Mouse (Mus musculus): Measurements from ENCODE around the gene Vps25. TPM values are rescaled to one million over a fixed set of nuclear protein-coding genes. Genes with fewer than 3 reads are reported as not detected.
A peak's percentile ranks its signal among the peaks of the same experiment; 100 is the strongest.

The Vps25 gene
- polyA plus RNA-seq, 1 experiment from 2014 or later: 120 TPM

- WGBS: 78% methylated on average over 2 of the region's 2 CpGs
- Histone ChIP-seq H3K4me1 (ENCODE audit: control insufficient read depth, insufficient read depth, low read length) (peaks cover 9% of the 10 kb centered on the region), H3K4me2 (ENCODE audit: low read depth, severe bottlenecking) (no peak overlapping the region), H3K9ac (ENCODE audit: low read length) (no peak overlapping the region), H3K27me3 (ENCODE audit: control insufficient read depth, insufficient read depth, low read length) (0 out of 2 replicates have a peak, but pooled peaks cover 2% of the 10 kb centered on the region), H3K36me3 (ENCODE audit: control insufficient read depth, insufficient read depth, low read length) (0 out of 2 replicates have a peak, but pooled peaks cover 2% of the 10 kb centered on the region), H3K4me3 (ENCODE audit: low read depth, low read length) (no peak overlapping the region), H3K27ac (replicated peaks; ENCODE audit: low read depth, low read length) (no peak overlapping the region), H3K9me3 (ENCODE audit: control insufficient read depth, low read length) (no peaks in the 10 kb centered on the region)
- DNase-seq (ENCODE audit: low spot score) (no peak), ATAC-seq (ENCODE audit: insufficient number of reproducible peaks, low FRiP score, low TSS enrichment, low read depth) (no peak)
Observed at GRCm38 (mm10) chr11:101251031-101251430, 2.5 kb upstream of the Vps25 start.

- Histone ChIP-seq H3K27me3 (ENCODE audit: control insufficient read depth, insufficient read depth, low read length) (no peaks in the 10 kb centered on the region), H3K9ac (ENCODE audit: low read length) (peak overlapping the region; percentile 87), H3K4me3 (ENCODE audit: low read depth, low read length) (peak overlapping the region; percentile 85), H3K9me3 (ENCODE audit: control insufficient read depth, low read length) (no peaks in the 10 kb centered on the region), H3K4me2 (ENCODE audit: low read depth, severe bottlenecking) (peak overlapping the region; percentile 69), H3K27ac (replicated peaks; ENCODE audit: low read depth, low read length) (no peak overlapping the region), H3K36me3 (ENCODE audit: control insufficient read depth, insufficient read depth, low read length) (peaks cover 5% of the 10 kb centered on the region), H3K4me1 (ENCODE audit: control insufficient read depth, insufficient read depth, low read length) (peaks cover 9% of the 10 kb centered on the region)
- WGBS: 17% methylated on average over 7 of the region's 7 CpGs
- DNase-seq (ENCODE audit: low spot score) (no peak), ATAC-seq (ENCODE audit: insufficient number of reproducible peaks, low FRiP score, low TSS enrichment, low read depth) (no peak)
Observed at GRCm38 (mm10) chr11:101252941-101253340, 566 bp upstream of the Vps25 start.

- peaks cover 5% of the 10 kb centered on the region for H3K36me3 ChIP-seq (ENCODE audit: control insufficient read depth, insufficient read depth, low read length)
- no peaks in the 10 kb centered on the region for H3K9me3 ChIP-seq (ENCODE audit: control insufficient read depth, low read length)
- no peak overlapping the region for H3K4me3 ChIP-seq (ENCODE audit: low read depth, low read length)
- H3K4me2 ChIP-seq (ENCODE audit: low read depth, severe bottlenecking): no peak overlapping the region
- DNase-seq (ENCODE audit: low spot score): no peak
- ATAC-seq (ENCODE audit: insufficient number of reproducible peaks, low FRiP score, low TSS enrichment, low read depth): no peak
- H3K27ac ChIP-seq (replicated peaks; ENCODE audit: low read depth, low read length): no peak overlapping the region
- H3K27me3 ChIP-seq (ENCODE audit: control insufficient read depth, insufficient read depth, low read length): 0 out of 2 replicates have a peak, but pooled peaks cover under 1% of the 10 kb centered on the region
- WGBS: 90% methylated on average over 13 of the region's 13 CpGs
- H3K9ac ChIP-seq (ENCODE audit: low read length): no peak overlapping the region
- peaks cover 15% of the 10 kb centered on the region for H3K4me1 ChIP-seq (ENCODE audit: control insufficient read depth, insufficient read depth, low read length)
Observed at GRCm38 (mm10) chr11:101255826-101256775, 2.6 kb downstream of the Vps25 start.

- Histone ChIP-seq H3K9me3 (ENCODE audit: control insufficient read depth, low read length) (no peaks in the 10 kb centered on the region), H3K27ac (replicated peaks; ENCODE audit: low read depth, low read length) (0 out of 2 replicates have a peak overlapping the region, but pooled peaks have one; percentile 62), H3K27me3 (ENCODE audit: control insufficient read depth, insufficient read depth, low read length) (peaks cover 28% of the 10 kb centered on the region), H3K4me1 (ENCODE audit: control insufficient read depth, insufficient read depth, low read length) (peaks cover 22% of the 10 kb centered on the region; the same call in 1 of the 2 replicates), H3K4me2 (ENCODE audit: low read depth, severe bottlenecking) (peak overlapping the region; percentile 97), H3K4me3 (ENCODE audit: low read depth, low read length) (0 out of 2 replicates have a peak overlapping the region, but pooled peaks have one; percentile 56), H3K9ac (ENCODE audit: low read length) (peak overlapping the region; percentile 27; the same call in 1 of the 2 replicates), H3K36me3 (ENCODE audit: control insufficient read depth, insufficient read depth, low read length) (peaks cover 5% of the 10 kb centered on the region)
- WGBS: 36% methylated on average over 6 of the region's 6 CpGs
- ATAC-seq (ENCODE audit: insufficient number of reproducible peaks, low FRiP score, low TSS enrichment, low read depth) (no peak), DNase-seq (ENCODE audit: low spot score) (no peak)
Observed at GRCm38 (mm10) chr11:101259261-101259712, 5.8 kb downstream of the Vps25 start.

- Histone ChIP-seq H3K4me1 (ENCODE audit: control insufficient read depth, insufficient read depth, low read length) (peaks cover 25% of the 10 kb centered on the region; the same call in 1 of the 2 replicates), H3K9ac (ENCODE audit: low read length) (peak within 1 kb of the TSS; percentile 63), H3K27me3 (ENCODE audit: control insufficient read depth, insufficient read depth, low read length) (peaks cover 35% of the 10 kb centered on the region), H3K27ac (replicated peaks; ENCODE audit: low read depth, low read length) (peak within 1 kb of the TSS; percentile 62), H3K4me2 (ENCODE audit: low read depth, severe bottlenecking) (peak within 1 kb of the TSS; percentile 97), H3K36me3 (ENCODE audit: control insufficient read depth, insufficient read depth, low read length) (peaks cover 5% of the 10 kb centered on the region), H3K4me3 (ENCODE audit: low read depth, low read length) (peak within 1 kb of the TSS; percentile 56), H3K9me3 (ENCODE audit: control insufficient read depth, low read length) (no peaks in the 10 kb centered on the region)
- ATAC-seq (ENCODE audit: insufficient number of reproducible peaks, low FRiP score, low TSS enrichment, low read depth) (peak; percentile 83), DNase-seq (ENCODE audit: low spot score) (peak; percentile 81)
- WGBS: under 1% methylated on average over 43 of the region's 43 CpGs
Observed at GRCm38 (mm10) chr11:101259948-101260825, 6.7 kb downstream of the Vps25 start, which contains the start of gene Wnk4. TSS of gene Wnk4 (plus strand) at chr11:101260567.

GRCm38 (mm10) chr11:101260826-101261380 lies 7.4 kb downstream of the Vps25 start:
- WGBS: 1% methylated on average over 30 of the region's 30 CpGs
- Histone ChIP-seq H3K4me2 (ENCODE audit: low read depth, severe bottlenecking) (peak overlapping the region; percentile 97), H3K4me1 (ENCODE audit: control insufficient read depth, insufficient read depth, low read length) (peaks cover 25% of the 10 kb centered on the region; the same call in 1 of the 2 replicates), H3K4me3 (ENCODE audit: low read depth, low read length) (peak overlapping the region; percentile 56), H3K9me3 (ENCODE audit: control insufficient read depth, low read length) (no peaks in the 10 kb centered on the region), H3K36me3 (ENCODE audit: control insufficient read depth, insufficient read depth, low read length) (peaks cover 4% of the 10 kb centered on the region), H3K9ac (ENCODE audit: low read length) (peak overlapping the region; percentile 63), H3K27ac (replicated peaks; ENCODE audit: low read depth, low read length) (no peak overlapping the region), H3K27me3 (ENCODE audit: control insufficient read depth, insufficient read depth, low read length) (peaks cover 38% of the 10 kb centered on the region)
- no peak; the same call in 1 of the 2 replicates for ATAC-seq (ENCODE audit: insufficient number of reproducible peaks, low FRiP score, low TSS enrichment, low read depth)
- no peak for DNase-seq (ENCODE audit: low spot score)

- Histone ChIP-seq H3K36me3 (ENCODE audit: control insufficient read depth, insufficient read depth, low read length) (peaks cover 2% of the 10 kb centered on the region), H3K9me3 (ENCODE audit: control insufficient read depth, low read length) (no peaks in the 10 kb centered on the region), H3K4me3 (ENCODE audit: low read depth, low read length) (peak overlapping the region; percentile 18), H3K27me3 (ENCODE audit: control insufficient read depth, insufficient read depth, low read length) (peaks cover 43% of the 10 kb centered on the region), H3K27ac (replicated peaks; ENCODE audit: low read depth, low read length) (no peak overlapping the region), H3K4me1 (ENCODE audit: control insufficient read depth, insufficient read depth, low read length) (peaks cover 25% of the 10 kb centered on the region; the same call in 1 of the 2 replicates), H3K9ac (ENCODE audit: low read length) (no peak overlapping the region), H3K4me2 (ENCODE audit: low read depth, severe bottlenecking) (peak overlapping the region; percentile 97)
- DNase-seq (ENCODE audit: low spot score) (peak; percentile 53), ATAC-seq (ENCODE audit: insufficient number of reproducible peaks, low FRiP score, low TSS enrichment, low read depth) (no peak)
- WGBS: 3% methylated on average over 24 of the region's 24 CpGs
Observed at GRCm38 (mm10) chr11:101262272-101262967, 8.9 kb downstream of the Vps25 start.
